Mouse (Mus musculus): ENCODE measurements around the gene Abhd16b.
A peak's percentile ranks its signal among the peaks of the same experiment; 100 is the strongest.

Gene Abhd16b

GRCm38 (mm10) chr2:181493156-181493927 lies at the start of gene Abhd16b:
TSS of gene Abhd16b (plus strand) at chr2:181493206.
- no peak for DNase-seq (ENCODE audit: inconsistent ontology term)

GRCm38 (mm10) chr2:181452181-181452580 lies 40.8 kb upstream of the Abhd16b start:
- DNase-seq (ENCODE audit: inconsistent ontology term): no peak

GRCm38 (mm10) chr2:181453274-181453673 lies 39.7 kb upstream of the Abhd16b start:
- no peak for DNase-seq (ENCODE audit: inconsistent ontology term)

- no peak for DNase-seq (ENCODE audit: inconsistent ontology term)
Measured at GRCm38 (mm10) chr2:181455899-181456298, 37.1 kb upstream of the Abhd16b start.

GRCm38 (mm10) chr2:181457831-181458230 lies 35.2 kb upstream of the Abhd16b start:
- peak; percentile 21 for DNase-seq (ENCODE audit: inconsistent ontology term)

GRCm38 (mm10) chr2:181458411-181459152 lies 34.4 kb upstream of the Abhd16b start:
- DNase-seq (ENCODE audit: inconsistent ontology term): peak; percentile 35

- peak; percentile 91 for DNase-seq (ENCODE audit: inconsistent ontology term)
Measured at GRCm38 (mm10) chr2:181459153-181459672, 33.8 kb upstream of the Abhd16b start, which contains the start of gene Zbtb46. TSS of gene Zbtb46 (minus strand) at chr2:181459426.

- DNase-seq (ENCODE audit: inconsistent ontology term): peak; percentile 77
Measured at GRCm38 (mm10) chr2:181459673-181460621, 33.1 kb upstream of the Abhd16b start.

- no peak for DNase-seq (ENCODE audit: inconsistent ontology term)
Measured at GRCm38 (mm10) chr2:181461536-181462100, 31.4 kb upstream of the Abhd16b start.

GRCm38 (mm10) chr2:181462604-181463003 lies 30.4 kb upstream of the Abhd16b start:
- no peak for DNase-seq (ENCODE audit: inconsistent ontology term)

- peak; percentile 58 for DNase-seq (ENCODE audit: inconsistent ontology term)
Measured at GRCm38 (mm10) chr2:181463008-181463738, 29.8 kb upstream of the Abhd16b start.

GRCm38 (mm10) chr2:181465423-181465822 lies 27.6 kb upstream of the Abhd16b start:
- no peak for DNase-seq (ENCODE audit: inconsistent ontology term)

GRCm38 (mm10) chr2:181470285-181470684 lies 22.7 kb upstream of the Abhd16b start:
- no peak for DNase-seq (ENCODE audit: inconsistent ontology term)

GRCm38 (mm10) chr2:181471246-181471645 lies 21.8 kb upstream of the Abhd16b start:
- DNase-seq (ENCODE audit: inconsistent ontology term): no peak

GRCm38 (mm10) chr2:181472256-181472827 lies 20.7 kb upstream of the Abhd16b start:
- peak; percentile 32 for DNase-seq (ENCODE audit: inconsistent ontology term)

- no peak for DNase-seq (ENCODE audit: inconsistent ontology term)
Measured at GRCm38 (mm10) chr2:181483120-181483519, 9.9 kb upstream of the Abhd16b start.

GRCm38 (mm10) chr2:181483562-181484318 lies 9.3 kb upstream of the Abhd16b start:
- no peak for DNase-seq (ENCODE audit: inconsistent ontology term)

- no peak for DNase-seq (ENCODE audit: inconsistent ontology term)
Measured at GRCm38 (mm10) chr2:181484456-181485233, 8.4 kb upstream of the Abhd16b start.

GRCm38 (mm10) chr2:181485741-181486140 lies 7.3 kb upstream of the Abhd16b start:
- no peak for DNase-seq (ENCODE audit: inconsistent ontology term)
